Mouse (Mus musculus) cerebral cortex, adult 2 months (tissue): ENCODE results near the gene Sema4g.

Experiments used
- WGBS: fragments of 180-500 bp; shearing (Covaris S2); methylation state at CpG from one replicate; pipeline ENCODE4 v1.1.7; 2018; 5-methylcytosine and 5-hydroxymethylcytosine counted together

Gene Sema4g

DNA sequence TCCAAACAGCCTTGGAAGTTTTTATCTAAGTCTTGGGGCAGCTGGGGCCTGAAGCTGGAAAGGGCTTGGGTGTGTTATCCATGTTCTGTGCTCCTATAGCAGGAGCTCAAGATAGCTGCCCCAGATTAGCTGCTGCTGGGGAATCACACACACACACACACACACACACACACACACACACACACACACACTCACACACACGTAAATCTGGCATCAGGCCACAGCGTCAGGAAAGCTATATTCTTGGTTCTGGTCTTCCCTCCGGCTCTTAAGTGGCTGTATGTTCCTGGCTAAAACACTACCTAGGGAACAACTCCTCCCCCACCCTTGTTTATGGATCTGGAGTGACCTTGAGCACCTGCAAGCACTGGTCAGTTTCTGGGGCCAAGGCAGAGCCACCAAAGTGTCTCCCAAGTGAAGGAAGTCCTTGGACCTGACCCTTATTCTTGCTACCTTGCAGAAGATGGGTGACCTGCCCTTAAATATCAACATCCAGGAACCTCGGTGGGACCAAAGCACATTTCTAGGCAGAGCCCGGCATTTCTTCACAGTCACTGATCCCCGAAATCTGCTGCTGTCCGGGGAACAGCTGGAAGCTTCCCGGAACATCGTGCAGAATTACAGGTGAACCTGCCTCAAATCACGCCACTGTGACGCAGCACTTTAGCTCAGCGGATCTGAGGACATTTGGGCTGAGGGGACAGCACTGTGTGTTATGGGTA is 59.9 kb downstream of the Sema4g start:
- WGBS: 51% methylated on average over 12 of the region's 12 CpGs

DNA sequence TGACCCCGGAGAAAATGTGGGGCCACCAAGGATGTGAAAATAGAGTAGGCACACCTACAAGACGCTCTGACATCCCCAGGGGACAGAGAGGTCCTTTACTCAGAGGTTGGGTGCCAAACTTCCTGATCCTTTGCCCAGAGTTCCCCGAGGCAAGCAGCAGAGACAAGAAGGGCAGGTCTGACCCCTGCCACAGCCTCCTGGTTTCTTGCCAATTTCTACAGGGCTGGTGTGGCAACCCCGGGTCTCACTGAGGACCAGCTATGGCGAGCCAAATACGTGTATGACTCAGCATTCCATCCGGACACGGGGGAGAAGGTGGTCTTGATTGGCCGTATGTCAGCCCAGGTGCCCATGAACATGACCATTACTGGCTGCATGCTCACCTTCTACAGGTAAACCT is 60.6 kb downstream of the Sema4g start:
- WGBS: 51% methylated on average over 9 of the region's 9 CpGs
